Mouse (Mus musculus): ENCODE measurements around the gene Hs2st1. TPM values are rescaled to one million over a fixed set of nuclear protein-coding genes. Genes with fewer than 3 reads are reported as not detected.

The Hs2st1 gene
- polyA plus RNA-seq, 1 experiment from 2014 or later = 1.5 TPM

DNA sequence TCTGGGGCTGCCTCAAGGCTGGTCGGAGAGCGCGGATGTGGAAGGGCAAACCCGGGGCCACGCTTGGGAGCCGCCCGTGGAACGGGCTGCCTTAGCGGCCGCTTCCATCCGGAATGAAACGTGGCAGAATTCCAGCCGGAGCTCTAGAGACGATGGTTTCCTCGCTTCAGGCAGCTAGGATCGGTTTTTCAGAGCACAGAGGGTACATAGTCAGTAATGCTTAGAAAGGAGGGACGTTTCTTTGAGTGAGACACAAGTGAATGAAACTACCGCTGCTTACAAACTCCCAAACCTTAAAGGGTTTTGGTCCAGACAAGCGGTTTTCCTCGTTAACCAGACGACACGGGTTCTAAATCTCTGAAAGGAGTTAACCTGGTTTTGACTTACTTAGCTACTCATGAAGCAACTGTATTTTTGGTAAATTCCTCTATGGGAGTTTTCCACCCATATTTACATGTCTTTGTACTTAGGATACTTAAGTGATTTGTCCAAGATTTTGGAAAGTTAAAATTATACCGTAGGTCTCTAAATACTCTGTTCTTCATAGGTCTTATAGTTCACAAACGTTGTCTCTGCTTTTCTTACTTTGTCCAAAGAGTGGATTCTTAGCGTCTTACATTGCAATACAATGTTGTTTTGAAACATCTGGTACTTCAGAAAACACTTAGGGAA, 971 bp upstream of the Hs2st1 start:
- peak overlapping the region; percentile 95 for H3K9ac ChIP-seq (replicated peaks)
- under 1% methylated on average over 25 of the region's 25 CpGs for WGBS (ENCODE audit: insufficient replicate concordance)
- peaks cover 3% of the 10 kb centered on the region; the same call in 1 of the 2 replicates for H3K36me3 ChIP-seq (replicated peaks; ENCODE audit: insufficient read depth, low read length)
- H3K27me3 ChIP-seq (ENCODE audit: insufficient read depth, low read length) = no peaks in the 10 kb centered on the region
- H3K4me3 ChIP-seq (ENCODE audit: low read depth, low read length) = peak overlapping the region; percentile 95
- peak overlapping the region; percentile 91 for H3K27ac ChIP-seq (ENCODE audit: low read depth)
- H3K4me1 ChIP-seq (ENCODE audit: insufficient read depth) = peaks cover 36% of the 10 kb centered on the region
- ATAC-seq (no peak), DNase-seq (no peak)
- TF ChIP-seq EP300 (IDR thresholded peaks at IDR 0.05; ENCODE audit: low read depth) (no peak), CTCF (IDR thresholded peaks at IDR 0.05; ENCODE audit: low read depth) (no peak)
- peak overlapping the region; percentile 99 for H3K4me2 ChIP-seq (ENCODE audit: low read depth, low read length)
- no peaks in the 10 kb centered on the region for H3K9me3 ChIP-seq (ENCODE audit: low read length)

DNA sequence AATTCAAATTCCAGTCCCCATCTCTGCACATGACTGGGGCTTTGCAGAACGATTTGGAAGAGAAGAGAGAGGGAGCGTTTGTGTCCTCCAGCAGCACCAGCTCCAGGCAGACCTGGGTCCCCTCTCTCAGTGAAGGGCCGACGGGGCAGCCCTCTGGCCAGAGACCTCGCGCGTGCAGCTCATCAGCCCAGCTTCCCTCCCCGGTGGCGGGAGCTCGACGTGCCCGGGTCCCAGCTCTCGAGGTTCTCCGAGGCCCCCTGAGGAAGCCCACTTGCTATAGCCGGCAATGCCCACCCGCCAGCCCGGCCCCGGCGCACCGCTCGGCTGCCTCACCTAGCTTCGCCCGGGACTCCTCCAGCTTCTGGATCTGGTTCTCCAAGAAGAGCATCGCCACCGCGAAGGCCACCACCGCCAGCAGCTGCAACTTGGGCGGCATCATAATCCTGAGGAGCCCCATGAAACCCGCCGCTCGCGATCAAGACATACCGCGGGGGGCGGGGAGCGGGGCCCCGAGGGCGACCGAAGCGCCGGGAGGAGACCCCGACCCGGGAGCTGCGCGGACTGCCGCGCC, 495 bp downstream of the Hs2st1 start:
- peak; percentile 64 for DNase-seq

DNA sequence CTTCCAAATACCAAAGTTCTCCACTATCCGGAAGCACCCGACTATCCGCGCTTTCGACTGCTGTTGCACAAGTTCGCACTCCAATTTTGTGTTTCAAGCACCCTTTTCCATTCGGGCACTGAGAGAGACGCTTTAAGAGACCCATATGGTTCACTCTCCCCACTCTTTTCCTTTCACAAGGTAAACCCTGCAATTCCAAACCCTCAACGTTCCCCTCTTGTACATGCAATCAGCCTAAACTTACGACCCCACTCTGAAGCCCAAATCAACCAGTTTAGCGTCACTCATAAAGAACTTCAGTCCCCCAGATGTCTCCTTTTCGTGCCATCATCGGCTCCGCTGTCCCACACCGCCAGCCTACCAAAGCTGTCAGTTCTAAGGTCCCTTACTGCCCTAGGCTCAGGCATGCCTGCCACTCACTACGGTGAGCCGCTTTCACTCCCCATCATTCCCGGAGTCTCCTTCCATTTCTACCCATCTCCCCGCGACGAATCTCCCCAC, 1.1 kb downstream of the Hs2st1 start:
- no peaks in the 10 kb centered on the region for H3K27me3 ChIP-seq (ENCODE audit: insufficient read depth, low read length)
- H3K36me3 ChIP-seq (replicated peaks; ENCODE audit: insufficient read depth, low read length) = no peaks in the 10 kb centered on the region; the same call in 1 of the 2 replicates
- no peak overlapping the region for H3K27ac ChIP-seq (ENCODE audit: low read depth)
- whole genome bisulfite sequencing (ENCODE audit: insufficient replicate concordance) = under 1% methylated on average over 21 of the region's 21 CpGs
- H3K9me3 ChIP-seq (ENCODE audit: low read length) = no peaks in the 10 kb centered on the region
- DNase-seq = peak; percentile 25
- peak overlapping the region; percentile 99 for H3K4me2 ChIP-seq (ENCODE audit: low read depth, low read length)
- H3K4me1 ChIP-seq (ENCODE audit: insufficient read depth) = peaks cover 33% of the 10 kb centered on the region
- TF ChIP-seq CTCF (IDR thresholded peaks at IDR 0.05; ENCODE audit: low read depth) = no peak
- no peak for TF ChIP-seq EP300 (IDR thresholded peaks at IDR 0.05; ENCODE audit: low read depth)
- peak overlapping the region; percentile 95 for H3K4me3 ChIP-seq (ENCODE audit: low read depth, low read length)
- ATAC-seq = no peak
- H3K9ac ChIP-seq (replicated peaks) = peak overlapping the region; percentile 81

More for the DNA sequence above, 495 bp downstream of the Hs2st1 start:
- Histone ChIP-seq H3K4me2 (ENCODE audit: low read depth, low read length) (peak overlapping the region; percentile 99), H3K9ac (replicated peaks) (peak overlapping the region; percentile 81), H3K27ac (ENCODE audit: low read depth) (peak overlapping the region; percentile 64), H3K36me3 (replicated peaks; ENCODE audit: insufficient read depth, low read length) (peaks cover 3% of the 10 kb centered on the region; the same call in 1 of the 2 replicates), H3K4me3 (ENCODE audit: low read depth, low read length) (peak overlapping the region; percentile 95), H3K9me3 (ENCODE audit: low read length) (no peaks in the 10 kb centered on the region), H3K4me1 (ENCODE audit: insufficient read depth) (peaks cover 33% of the 10 kb centered on the region), H3K27me3 (ENCODE audit: insufficient read depth, low read length) (no peaks in the 10 kb centered on the region)
- WGBS (ENCODE audit: insufficient replicate concordance) = under 1% methylated on average over 40 of the region's 47 CpGs
- TF ChIP-seq EP300 (IDR thresholded peaks at IDR 0.05; ENCODE audit: low read depth) (no peak), CTCF (IDR thresholded peaks at IDR 0.05; ENCODE audit: low read depth) (no peak)
- peak; percentile 6 for ATAC-seq

DNA sequence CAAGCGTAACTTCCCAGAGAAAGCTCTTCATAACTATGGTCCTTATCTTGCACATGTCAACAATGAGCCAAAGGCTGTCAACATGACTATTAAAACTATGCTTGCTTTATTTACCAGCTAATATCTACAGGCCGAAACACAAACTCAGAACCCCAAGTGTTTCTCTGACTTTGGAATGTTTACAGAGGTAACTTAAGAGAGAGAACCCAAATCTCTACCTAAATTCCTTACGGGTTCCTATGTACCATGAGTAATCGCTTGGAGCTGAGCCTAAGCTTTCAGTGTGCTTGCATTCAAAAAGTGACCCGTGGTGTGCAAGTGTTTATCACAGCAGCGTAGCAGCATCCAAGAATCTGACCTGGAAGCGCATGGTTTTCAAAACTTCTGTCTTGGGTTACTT, 4.8 kb downstream of the Hs2st1 start:
- Histone ChIP-seq H3K36me3 (replicated peaks; ENCODE audit: insufficient read depth, low read length) (no peaks in the 10 kb centered on the region), H3K9ac (replicated peaks) (no peak overlapping the region), H3K4me1 (ENCODE audit: insufficient read depth) (peaks cover 16% of the 10 kb centered on the region), H3K4me2 (ENCODE audit: low read depth, low read length) (no peak overlapping the region), H3K9me3 (ENCODE audit: low read length) (no peaks in the 10 kb centered on the region), H3K27me3 (ENCODE audit: insufficient read depth, low read length) (no peaks in the 10 kb centered on the region), H3K4me3 (ENCODE audit: low read depth, low read length) (no peak overlapping the region), H3K27ac (ENCODE audit: low read depth) (no peak overlapping the region)
- DNase-seq (no peak), ATAC-seq (no peak)
- TF ChIP-seq CTCF (IDR thresholded peaks at IDR 0.05; ENCODE audit: low read depth) (no peak), EP300 (IDR thresholded peaks at IDR 0.05; ENCODE audit: low read depth) (no peak)
- 79% methylated on average over 7 of the region's 7 CpGs for WGBS (ENCODE audit: insufficient replicate concordance)

DNA sequence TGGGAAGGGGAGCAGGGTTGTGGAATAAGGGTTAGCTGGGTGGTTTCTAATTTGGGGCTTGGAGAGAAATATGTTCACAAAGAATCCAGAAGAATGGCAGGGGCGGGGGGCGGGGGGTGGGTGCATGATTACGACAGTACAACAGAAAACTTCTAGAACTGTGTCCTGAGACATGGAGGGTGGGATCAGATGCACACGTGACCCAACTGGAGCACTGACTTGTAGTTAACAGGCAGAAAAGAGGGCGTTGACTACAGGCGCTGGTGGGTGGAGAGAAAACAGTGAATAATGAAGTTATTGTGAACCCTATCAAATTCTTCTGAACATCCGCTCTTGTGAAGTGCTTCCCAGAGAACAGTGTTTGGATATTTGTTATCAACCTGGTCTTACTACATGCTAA, 6.1 kb downstream of the Hs2st1 start:
- no peak for TF ChIP-seq EP300 (IDR thresholded peaks at IDR 0.05; ENCODE audit: low read depth)
- TF ChIP-seq CTCF (IDR thresholded peaks at IDR 0.05; ENCODE audit: low read depth) = no peak
- Histone ChIP-seq H3K4me1 (ENCODE audit: insufficient read depth) (peaks cover 11% of the 10 kb centered on the region), H3K36me3 (replicated peaks; ENCODE audit: insufficient read depth, low read length) (no peaks in the 10 kb centered on the region), H3K9me3 (ENCODE audit: low read length) (no peaks in the 10 kb centered on the region), H3K27me3 (ENCODE audit: insufficient read depth, low read length) (no peaks in the 10 kb centered on the region), H3K4me2 (ENCODE audit: low read depth, low read length) (no peak overlapping the region), H3K9ac (replicated peaks) (no peak overlapping the region), H3K4me3 (ENCODE audit: low read depth, low read length) (no peak overlapping the region), H3K27ac (ENCODE audit: low read depth) (no peak overlapping the region)
- 81% methylated on average over 7 of the region's 7 CpGs for WGBS (ENCODE audit: insufficient replicate concordance)
- DNase-seq (no peak), ATAC-seq (no peak)

DNA sequence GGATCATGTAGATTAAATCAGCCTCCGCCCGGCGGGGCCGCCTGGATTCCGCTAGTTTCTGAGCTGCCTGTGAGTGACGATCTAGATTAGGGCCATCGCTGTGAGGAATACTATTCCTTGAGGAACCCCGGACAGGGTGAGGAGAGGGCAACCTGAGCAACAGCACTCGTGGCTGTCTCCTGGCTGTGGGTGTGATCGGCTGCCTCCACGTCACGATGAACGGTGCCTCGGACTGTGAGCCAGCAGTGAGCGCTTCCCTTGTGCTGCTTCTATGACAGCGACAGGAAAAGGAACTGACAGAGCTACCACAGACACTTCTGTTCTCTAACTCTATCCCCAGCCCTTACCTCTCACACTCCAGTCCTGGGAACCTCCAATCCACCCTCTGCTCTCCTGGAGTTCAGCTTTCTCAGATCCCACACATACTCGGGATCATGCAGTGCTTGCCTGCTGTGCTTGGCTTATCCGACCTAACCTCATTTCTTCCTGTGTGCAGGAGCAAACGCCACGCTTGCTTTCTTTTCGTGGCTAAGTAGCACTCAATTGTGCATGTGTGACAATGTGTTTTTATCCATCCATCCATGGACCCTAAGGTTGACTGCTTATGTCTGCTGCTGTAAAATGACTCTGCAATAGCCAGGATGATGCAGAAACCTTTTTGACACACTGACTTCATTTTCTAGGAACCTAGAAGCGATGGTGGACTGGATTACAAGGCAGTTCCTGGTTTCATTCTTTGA, 8.3 kb downstream of the Hs2st1 start:
- Histone ChIP-seq H3K4me3 (ENCODE audit: low read depth, low read length) (0 out of 2 replicates have a peak overlapping the region, but pooled peaks have one; percentile 10), H3K36me3 (replicated peaks; ENCODE audit: insufficient read depth, low read length) (no peaks in the 10 kb centered on the region), H3K27me3 (ENCODE audit: insufficient read depth, low read length) (no peaks in the 10 kb centered on the region), H3K9me3 (ENCODE audit: low read length) (no peaks in the 10 kb centered on the region), H3K4me2 (ENCODE audit: low read depth, low read length) (peak overlapping the region; percentile 64), H3K9ac (replicated peaks) (0 out of 2 replicates have a peak overlapping the region, but pooled peaks have one; percentile 0), H3K4me1 (ENCODE audit: insufficient read depth) (0 out of 2 replicates have a peak, but pooled peaks cover 2% of the 10 kb centered on the region), H3K27ac (ENCODE audit: low read depth) (no peak overlapping the region)
- no peak for TF ChIP-seq CTCF (IDR thresholded peaks at IDR 0.05; ENCODE audit: low read depth)
- TF ChIP-seq EP300 (IDR thresholded peaks at IDR 0.05; ENCODE audit: low read depth) = no peak
- ATAC-seq = peak; percentile 48
- whole genome bisulfite sequencing (ENCODE audit: insufficient replicate concordance) = 46% methylated on average over 22 of the region's 22 CpGs
- no peak for DNase-seq

Measured in liver, postnatal 0 days (tissue).